ENCODE assay signal across 13 mouse cellular contexts in genomic region chr2:91047359-91047758, GRCm38 (mm10). TPM values are rescaled to one million over a fixed set of nuclear protein-coding genes. Genes with fewer than 3 reads are reported as not detected.
"Had no signal": no experiment of that assay in that cellular context is flagged by ENCODE, and none has a peak within 500 bp of the region (broad histone marks: within the 10 kb centered on the region; RNA-seq: fewer than 3 reads in every experiment).

No protein-coding gene starts in this region.

- H3K4me2 ChIP-seq: limb, embryonic 15.5 days; liver, embryonic 12.5 days; lung, embryonic 15.5 days; midbrain, embryonic 12.5 days; neural tube, embryonic 13.5 days had no signal

- H3K4me3 ChIP-seq: limb, embryonic 15.5 days; liver, embryonic 12.5 days; lung, embryonic 15.5 days; midbrain, embryonic 12.5 days; neural tube, embryonic 13.5 days had no signal

- H3K4me1 ChIP-seq: limb, embryonic 15.5 days; midbrain, embryonic 12.5 days had no signal

- H3K27ac ChIP-seq: limb, embryonic 15.5 days; liver, embryonic 12.5 days; lung, embryonic 15.5 days; midbrain, embryonic 12.5 days; neural tube, embryonic 13.5 days had no signal

- H3K9me3 ChIP-seq: limb, embryonic 15.5 days; liver, embryonic 12.5 days; lung, embryonic 15.5 days; midbrain, embryonic 12.5 days; neural tube, embryonic 13.5 days had no signal

- ATAC-seq: intestine, embryonic 16.5 days; liver, embryonic 12.5 days; midbrain, embryonic 16.5 days had no signal

- H3K9ac ChIP-seq: limb, embryonic 15.5 days; liver, embryonic 12.5 days; lung, embryonic 15.5 days; midbrain, embryonic 12.5 days; neural tube, embryonic 13.5 days had no signal

- DNase-seq: layer of hippocampus, adult 9-11 months; layer of hippocampus, postnatal 36 days; right cerebral cortex, adult 18-20 months; right cerebral cortex, postnatal 25 days; thymus, postnatal 36 days had no signal

- H3K36me3 ChIP-seq: liver, embryonic 12.5 days; lung, embryonic 15.5 days; neural tube, embryonic 13.5 days had no signal

- H3K27me3 ChIP-seq: limb, embryonic 15.5 days; liver, embryonic 12.5 days; lung, embryonic 15.5 days; midbrain, embryonic 12.5 days; neural tube, embryonic 13.5 days had no signal

RNA-seq across cellular contexts. Expression of gene Rapsn, which starts 11.9 kb away (rescaled TPM):
- total RNA-seq: megakaryocyte-erythroid progenitor cell, adult 5-6 weeks had no signal
